Mouse (Mus musculus) CH12F3 (cell line): Measurements from ENCODE around the gene 1700017B05Rik.
"Not testable (repeated sequence)": the region's sequence is repeated elsewhere in the genome, so short reads cannot be mapped to it uniquely, and the experiment has no call there.

Experiments
- in situ Hi-C: fragments of 300-500 bp; cut with MboI; formaldehyde crosslinking; loops from 2 replicates; pipeline ENCODE4 v1.14.3; 2020; ENCODE audit warnings: low sequenced_read_pairs

Gene 1700017B05Rik

GRCm38 (mm10) chr9:57248030-57248942, 14.1 kb downstream of the 1700017B05Rik start:
- in situ Hi-C loops, result no loop called here

GRCm38 (mm10) chr9:57247201-57247671, 15.2 kb downstream of the 1700017B05Rik start:
- in situ Hi-C loops, result no loop called here

- in situ Hi-C loops, result no loop called here
Observed at GRCm38 (mm10) chr9:57246482-57246881, 15.9 kb downstream of the 1700017B05Rik start.

- in situ Hi-C loops, result no loop called here
Observed at GRCm38 (mm10) chr9:57244106-57244685, 18.2 kb downstream of the 1700017B05Rik start.

GRCm38 (mm10) chr9:57242916-57243315, 19.5 kb downstream of the 1700017B05Rik start:
- in situ Hi-C loops, result no loop called here

GRCm38 (mm10) chr9:57241111-57241510, 21.3 kb downstream of the 1700017B05Rik start:
- in situ Hi-C loops, result no loop called here

- in situ Hi-C loops, result no loop called here
Observed at GRCm38 (mm10) chr9:57238220-57238619, 24.2 kb downstream of the 1700017B05Rik start.

- in situ Hi-C loops, result no loop called here
Observed at GRCm38 (mm10) chr9:57237705-57238104, 24.7 kb downstream of the 1700017B05Rik start.

GRCm38 (mm10) chr9:57236256-57236655, 26.2 kb downstream of the 1700017B05Rik start, which contains the start of gene Trcg1:
Gene Trcg1 (plus strand): TSS chr9:57236556.
- in situ Hi-C loops, result no loop called here

- in situ Hi-C loops, result no loop called here
Observed at GRCm38 (mm10) chr9:57233767-57234166, 28.6 kb downstream of the 1700017B05Rik start.

- in situ Hi-C loops, result no loop called here
Observed at GRCm38 (mm10) chr9:57233142-57233541, 29.3 kb downstream of the 1700017B05Rik start.

- in situ Hi-C loops, result no loop called here
Observed at GRCm38 (mm10) chr9:57232341-57232940, 30.0 kb downstream of the 1700017B05Rik start.

- in situ Hi-C loops, result no loop called here
Observed at GRCm38 (mm10) chr9:57231536-57232255, 30.7 kb downstream of the 1700017B05Rik start.

GRCm38 (mm10) chr9:57230146-57230783, 32.1 kb downstream of the 1700017B05Rik start:
- in situ Hi-C loops, result no loop called here

GRCm38 (mm10) chr9:57229726-57230125, 32.7 kb downstream of the 1700017B05Rik start:
- in situ Hi-C loops, result no loop called here

GRCm38 (mm10) chr9:57228186-57228585, 34.2 kb downstream of the 1700017B05Rik start:
- in situ Hi-C loops, result no loop called here

GRCm38 (mm10) chr9:57227203-57227602, 35.2 kb downstream of the 1700017B05Rik start:
- in situ Hi-C loops, result no loop called here

GRCm38 (mm10) chr9:57226628-57227122, 35.7 kb downstream of the 1700017B05Rik start:
- in situ Hi-C loops, result not testable (repeated sequence)

GRCm38 (mm10) chr9:57225780-57226627, 36.4 kb downstream of the 1700017B05Rik start:
- in situ Hi-C loops, result no loop called here
